Mouse (Mus musculus) left cerebral cortex, adult 9 months (tissue): ENCODE results near the gene Krtap2-4.
"Not testable (repeated sequence)": the region's sequence is repeated elsewhere in the genome, so short reads cannot be mapped to it uniquely, and the experiment has no call there.

ENCODE experiments used
- DNase-seq, 2 experiments: peaks; one replicate each; pipeline ENCODE4 v3.0.0; 2022; ENCODE audit warnings: low spot score in 2 of 2

The Krtap2-4 gene

GRCm38 (mm10) chr11:99614796-99615363 lies at the start of gene Krtap2-4:
Gene Krtap2-4, minus strand, starts transcription at chr11:99614846.
- no peak for DNase-seq

GRCm38 (mm10) chr11:99662802-99663201 lies 48.2 kb upstream of the Krtap2-4 start:
- no peak for DNase-seq

- no peak for DNase-seq
These were observed 44.6 kb upstream of the Krtap2-4 start for GRCm38 (mm10) chr11:99659256-99659655.

GRCm38 (mm10) chr11:99658467-99659010 lies 43.9 kb upstream of the Krtap2-4 start, which contains the start of gene Gm11563:
Gene Gm11563, minus strand, starts transcription at chr11:99658960.
- DNase-seq = not testable (repeated sequence)

- DNase-seq = no peak
These were observed 42.4 kb upstream of the Krtap2-4 start for GRCm38 (mm10) chr11:99657051-99657450.

DNA sequence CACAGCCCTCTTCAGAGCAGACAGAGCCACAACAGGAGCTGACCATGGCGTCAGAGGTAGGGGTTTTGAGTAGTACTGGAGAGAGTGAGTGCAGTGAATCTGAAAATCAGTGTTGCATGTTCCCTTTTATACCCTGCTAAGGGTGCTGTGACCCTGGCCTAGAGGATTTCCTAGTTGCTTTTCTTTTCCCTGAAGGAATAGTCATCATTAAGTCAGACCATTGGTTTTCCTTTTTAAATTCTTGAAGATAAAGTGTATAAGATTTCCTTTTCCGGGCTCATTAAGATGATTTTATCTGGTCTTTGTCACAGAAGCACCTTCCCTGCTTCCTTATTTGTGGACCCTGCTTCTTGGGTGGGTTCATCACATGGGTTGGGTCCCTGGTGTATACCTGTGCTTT lies 35.5 kb upstream of the Krtap2-4 start, which contains the start of gene Gm11555:
TSS of gene Gm11555 (minus strand) at position 101 of the 400 bp plus-strand sequence.
- DNase-seq = no peak

DNA sequence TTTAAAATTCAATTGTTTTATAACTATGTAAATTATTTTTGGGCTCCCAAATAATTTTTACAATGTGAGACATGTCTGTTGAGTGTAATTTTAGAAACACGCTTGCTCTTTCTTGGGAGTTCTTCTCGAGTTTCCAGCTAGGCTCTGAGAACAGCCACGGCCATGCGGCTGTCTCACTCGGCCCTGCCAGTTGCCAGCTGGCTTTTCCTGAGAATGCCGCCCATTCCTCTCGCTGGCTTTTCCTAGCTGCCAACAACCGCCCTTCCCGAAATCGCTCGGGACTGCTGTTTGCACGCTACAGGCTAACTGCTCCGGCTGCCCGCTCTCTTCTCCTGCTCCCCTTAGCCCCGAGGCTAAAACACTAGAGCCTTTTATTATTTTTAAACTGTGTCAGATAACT lies 31.8 kb upstream of the Krtap2-4 start:
- DNase-seq = peak in 1 of 2 experiments; percentile 7

DNA sequence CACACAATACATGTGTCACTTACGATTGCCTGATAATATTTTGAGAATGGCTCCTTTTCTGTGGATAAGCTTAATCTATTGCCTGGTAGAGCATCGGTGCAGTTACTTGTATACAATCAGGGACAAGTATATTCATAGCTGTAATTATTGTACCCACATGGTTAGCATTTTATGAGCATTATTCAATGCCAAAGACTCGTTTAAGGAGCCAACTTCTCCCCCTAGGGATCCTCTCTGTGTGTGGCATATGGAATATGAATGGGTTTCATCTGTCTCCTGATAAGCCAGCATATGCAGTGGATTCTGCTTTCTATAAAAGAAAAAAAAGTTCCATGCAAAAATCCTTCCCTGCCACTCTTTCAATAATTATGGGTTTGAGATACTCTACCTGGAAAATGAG lies 29.7 kb upstream of the Krtap2-4 start:
- no peak for DNase-seq

DNA sequence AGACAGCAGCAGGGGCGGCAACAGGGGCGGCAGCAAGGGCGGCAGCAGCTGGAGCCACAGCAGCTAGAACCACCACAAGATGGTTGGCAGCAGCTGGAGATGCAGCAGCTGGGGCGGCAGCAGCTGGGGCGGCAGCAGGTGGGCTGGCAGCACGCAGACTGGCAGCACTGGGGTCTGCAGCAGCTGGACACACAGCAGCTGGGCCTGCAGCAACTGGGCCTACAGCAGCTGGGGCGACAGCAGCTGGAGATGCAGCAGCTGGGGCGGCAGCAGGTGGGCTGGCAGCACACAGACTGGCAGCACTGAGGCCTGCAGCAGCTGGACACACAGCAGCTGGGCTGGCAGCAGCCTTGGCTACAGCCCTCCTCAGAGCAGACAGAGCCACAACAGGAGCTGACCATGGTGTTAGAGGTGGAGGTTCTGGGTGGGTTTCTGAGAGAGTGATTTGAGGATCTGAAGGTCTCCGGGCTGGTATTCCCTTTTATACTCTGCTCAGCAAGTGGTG lies 29.0 kb upstream of the Krtap2-4 start, which contains the start of gene Krtap4-7:
TSS of gene Krtap4-7 (minus strand) at position 455 of the 505 bp plus-strand sequence.
- not testable (repeated sequence) for DNase-seq

DNA sequence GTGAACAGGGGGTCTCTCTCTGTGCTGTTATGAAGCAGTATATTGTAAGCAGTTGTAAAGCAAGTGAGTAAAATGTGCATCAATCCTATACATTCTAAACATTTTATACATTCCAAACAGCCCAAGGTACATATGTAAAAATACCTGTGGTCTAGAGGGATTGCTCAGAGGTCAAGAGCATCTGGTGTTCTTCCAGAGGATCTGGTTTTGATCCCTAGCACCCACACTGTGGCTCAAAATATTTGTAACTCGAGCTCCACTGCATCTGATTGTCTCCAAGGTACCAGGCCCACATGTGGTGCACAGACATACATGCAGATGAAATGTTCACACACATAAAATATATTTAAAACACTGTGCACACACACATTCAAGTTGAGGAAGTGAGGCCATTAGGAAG lies 26.3 kb upstream of the Krtap2-4 start:
- DNase-seq = no peak

GRCm38 (mm10) chr11:99637086-99637485 lies 22.4 kb upstream of the Krtap2-4 start:
- peak in 1 of 2 experiments; percentile 6 for DNase-seq

GRCm38 (mm10) chr11:99634653-99635134 lies 20.0 kb upstream of the Krtap2-4 start, which contains the start of gene Krtap4-2:
Gene Krtap4-2, minus strand, starts transcription at chr11:99635084.
- DNase-seq = no peak

DNA sequence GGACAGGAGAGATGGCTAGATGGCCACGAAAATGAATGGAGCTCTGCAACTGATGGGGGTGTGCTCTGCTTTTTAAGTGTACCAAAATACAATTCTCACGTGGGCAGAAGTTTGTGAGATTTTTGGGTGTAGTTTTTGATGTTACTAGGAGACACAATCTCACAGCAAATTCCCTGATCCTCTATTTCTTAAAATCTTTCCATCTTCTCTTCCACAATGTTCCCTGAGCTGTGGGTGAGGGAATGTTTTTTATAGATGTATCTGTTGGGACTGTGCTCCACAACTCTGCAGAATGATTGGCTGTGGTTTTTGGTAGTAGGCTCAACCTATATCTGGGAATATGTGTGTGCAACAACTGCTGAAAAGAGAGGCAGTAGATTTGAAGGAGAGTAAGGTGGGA lies 18.6 kb upstream of the Krtap2-4 start:
- peak; percentile 17 to 26 for DNase-seq

GRCm38 (mm10) chr11:99630890-99631289 lies 16.2 kb upstream of the Krtap2-4 start:
- DNase-seq = no peak

DNA sequence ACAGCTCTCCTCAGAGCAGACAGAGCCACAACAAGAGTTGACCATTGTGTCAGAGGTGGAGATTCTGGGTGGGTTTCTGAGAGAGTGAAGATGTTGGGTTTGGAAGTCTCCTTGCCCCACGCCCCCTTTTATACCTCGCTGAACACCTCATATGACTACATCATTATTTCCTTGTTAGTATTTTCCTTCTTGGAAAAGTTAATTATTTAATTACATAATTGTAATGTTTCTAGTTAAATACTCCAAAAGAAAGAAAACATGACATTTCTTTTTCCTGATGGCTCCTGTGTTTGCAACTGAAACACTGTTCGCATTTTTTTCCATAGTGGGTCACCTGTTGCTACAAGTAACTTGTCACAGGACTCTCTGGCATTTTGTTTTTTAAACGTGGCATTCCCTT lies 13.5 kb upstream of the Krtap2-4 start, which contains the start of gene Krtap4-1:
TSS of gene Krtap4-1 (minus strand) at position 101 of the 400 bp plus-strand sequence.
- DNase-seq = no peak

DNA sequence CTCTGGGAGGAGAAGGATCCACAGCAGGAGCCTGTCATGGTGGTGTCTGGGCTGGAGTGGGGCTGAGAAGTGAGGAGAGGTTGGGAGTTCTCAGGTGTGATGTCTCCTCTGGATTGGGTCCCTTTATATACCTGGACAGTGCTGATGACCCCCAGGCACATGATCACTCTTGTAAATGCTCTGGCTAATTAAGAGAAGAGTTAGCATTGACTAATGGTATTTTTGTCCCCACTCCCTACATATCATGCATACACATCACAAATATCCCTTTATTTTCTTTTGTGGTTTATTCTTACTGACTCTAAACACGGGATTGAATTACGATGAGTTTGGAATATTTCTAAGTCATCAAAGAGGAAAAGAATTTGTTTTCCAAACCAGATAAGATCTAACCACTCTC lies 5.7 kb upstream of the Krtap2-4 start, which contains the start of gene Gm11562:
TSS of gene Gm11562 (minus strand) at position 101 of the 400 bp plus-strand sequence.
- no peak for DNase-seq

DNA sequence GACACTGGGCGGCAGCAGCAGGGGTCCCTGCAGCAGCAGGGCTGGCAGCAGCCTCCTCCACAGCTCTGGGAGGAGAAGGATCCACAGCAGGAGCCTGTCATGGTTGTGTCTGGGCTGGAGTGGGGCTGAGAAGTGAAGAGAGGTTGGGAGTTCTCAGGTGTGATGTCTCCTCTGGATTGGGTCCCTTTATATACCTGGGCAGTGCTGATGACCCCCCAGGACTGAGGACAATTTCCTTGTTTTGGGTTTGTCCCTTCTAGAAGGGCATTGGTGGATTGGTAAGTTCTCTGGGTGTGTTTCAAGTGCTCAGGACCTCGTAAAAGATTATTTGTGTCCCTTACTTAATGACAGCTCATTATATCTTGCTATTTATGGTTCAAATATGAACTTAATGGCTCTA lies 4.6 kb downstream of the Krtap2-4 start, which contains the start of gene Gm11937:
TSS of gene Gm11937 (minus strand) at position 101 of the 400 bp plus-strand sequence.
- DNase-seq = not testable (repeated sequence)

- DNase-seq = peak; percentile 11 to 55
These were observed 5.5 kb downstream of the Krtap2-4 start for GRCm38 (mm10) chr11:99609126-99609525.

DNA sequence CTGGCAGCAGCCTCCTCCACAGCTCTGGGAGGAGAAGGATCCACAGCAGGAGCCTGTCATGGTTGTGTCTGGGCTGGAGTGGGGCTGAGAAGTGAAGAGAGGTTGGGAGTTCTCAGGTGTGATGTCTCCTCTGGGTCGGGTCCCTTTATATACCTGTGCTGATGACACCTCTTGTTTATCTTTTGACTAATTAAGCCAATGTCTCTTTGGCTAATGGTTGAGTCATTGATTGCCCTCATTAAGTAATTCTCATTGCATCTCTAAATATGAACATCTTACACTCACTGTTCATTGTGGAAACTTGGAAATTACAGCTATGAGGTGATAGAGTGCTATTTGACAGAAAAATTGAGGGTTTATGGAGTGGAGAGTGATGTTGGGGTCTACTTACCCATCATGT lies 11.4 kb downstream of the Krtap2-4 start, which contains the start of gene Gm11938:
TSS of gene Gm11938 (minus strand) at position 101 of the 400 bp plus-strand sequence.
- not testable (repeated sequence) for DNase-seq

- not testable (repeated sequence) for DNase-seq
These were observed 16.9 kb downstream of the Krtap2-4 start, which contains the start of gene Krtap9-3 for GRCm38 (mm10) chr11:99597742-99598141. Gene Krtap9-3, minus strand, starts transcription at chr11:99598105.

DNA sequence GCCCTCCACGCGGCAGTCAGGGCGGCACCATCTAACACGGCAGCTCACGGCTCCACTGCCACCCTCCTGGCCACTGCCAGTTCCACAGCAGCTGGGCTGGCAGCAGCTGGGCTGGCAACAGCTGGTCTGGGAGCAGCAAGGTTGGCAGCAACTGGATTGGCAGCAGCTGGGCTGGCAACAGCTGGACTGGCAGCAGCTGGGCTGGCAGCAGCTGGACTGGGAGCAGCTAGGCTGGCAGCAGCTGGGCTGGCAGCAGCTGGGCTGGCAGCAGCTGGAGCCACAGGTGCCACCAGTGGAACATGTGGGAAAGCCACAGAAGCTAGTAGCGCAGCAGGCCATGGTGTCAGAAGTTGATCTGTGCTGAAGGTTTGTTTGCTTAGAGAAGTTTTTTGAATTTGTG lies 23.7 kb downstream of the Krtap2-4 start, which contains the start of gene Krtap1-3:
TSS of gene Krtap1-3 (minus strand) at position 359 of the 400 bp plus-strand sequence.
- DNase-seq = no peak

- peak in 1 of 2 experiments; percentile 6 for DNase-seq
These were observed 29.6 kb downstream of the Krtap2-4 start for GRCm38 (mm10) chr11:99585096-99585495.
